Mouse (Mus musculus): ENCODE results near the gene Nanog. TPM values are rescaled to one million over a fixed set of nuclear protein-coding genes. Genes with fewer than 3 reads are reported as not detected.

Nanog gene
- polyA plus RNA-seq, 1 experiment from 2014 or later = 0.28 TPM

DNA sequence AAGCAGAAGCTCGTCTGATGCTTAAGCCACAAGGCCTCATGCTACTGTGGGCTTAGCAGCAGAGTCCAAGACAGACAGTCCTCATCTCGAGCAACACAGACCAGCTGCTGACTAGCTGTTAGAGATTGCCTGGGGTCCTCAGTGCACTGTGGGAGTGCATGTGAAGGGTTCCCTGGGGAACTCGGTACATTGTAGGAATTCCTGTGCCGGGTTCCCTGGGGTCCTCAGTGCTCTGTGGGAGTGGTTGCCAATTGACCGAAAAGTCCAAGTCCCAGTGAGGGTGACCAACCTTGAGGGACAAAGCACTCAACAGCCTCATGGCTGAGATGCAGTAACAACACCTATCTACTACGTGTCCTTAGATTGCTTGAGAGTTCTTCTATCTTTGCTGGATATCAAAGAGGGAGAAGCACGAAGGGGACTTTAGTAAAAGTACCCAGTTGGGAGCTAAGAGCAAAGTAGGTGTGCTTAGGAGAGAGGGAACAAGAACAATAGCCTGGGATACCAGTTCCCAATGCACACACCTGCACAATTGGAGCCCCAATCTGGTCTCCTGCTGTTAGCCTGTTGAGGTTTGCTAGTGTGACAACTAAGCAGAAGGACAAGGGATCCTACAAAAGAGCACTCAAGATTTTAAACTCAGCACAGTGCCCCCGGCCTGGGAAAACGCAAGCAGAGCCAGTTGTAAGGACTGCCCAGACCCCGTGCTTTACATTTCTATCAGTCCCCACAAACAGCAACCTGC lies 37.4 kb downstream of the Nanog start:
- Histone ChIP-seq H3K4me1 (replicated peaks) (peaks cover 15% of the 10 kb centered on the region), H3K36me3 (no peaks in the 10 kb centered on the region), H3K27ac (no peak overlapping the region), H3K4me2 (replicated peaks) (no peak overlapping the region), H3K9ac (replicated peaks) (no peak overlapping the region), H3K4me3 (replicated peaks) (no peak overlapping the region), H3K27me3 (peaks cover 50% of the 10 kb centered on the region), H3K9me3 (no peaks in the 10 kb centered on the region)
- WGBS = 25% methylated on average over 10 of the region's 10 CpGs
- no peak for ATAC-seq

DNA sequence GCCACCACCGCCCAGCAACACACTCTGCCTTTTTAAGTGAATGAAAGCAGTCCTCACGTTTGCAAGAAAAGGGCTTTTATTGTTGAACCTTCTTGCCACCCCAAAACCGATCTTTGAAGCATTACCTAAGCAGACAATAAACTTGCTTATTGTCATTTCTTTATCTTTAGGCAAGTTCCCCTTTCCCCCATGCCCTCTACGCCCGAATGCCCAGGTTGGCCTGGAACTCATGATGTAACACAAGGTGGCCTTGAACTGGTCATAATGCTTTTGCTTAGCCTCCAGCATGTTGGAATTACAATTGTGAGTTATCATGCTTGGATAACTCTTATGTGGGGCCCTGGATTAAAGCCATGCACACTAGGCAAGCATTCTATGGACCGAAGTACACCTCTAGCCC lies 43.3 kb downstream of the Nanog start:
- Histone ChIP-seq H3K27me3 (peaks cover 8% of the 10 kb centered on the region; the same call in 1 of the 2 replicates), H3K4me3 (replicated peaks) (no peak overlapping the region), H3K9me3 (no peaks in the 10 kb centered on the region), H3K36me3 (no peaks in the 10 kb centered on the region), H3K4me2 (replicated peaks) (no peak overlapping the region), H3K27ac (no peak overlapping the region), H3K9ac (replicated peaks) (no peak overlapping the region), H3K4me1 (replicated peaks) (no peaks in the 10 kb centered on the region)
- WGBS = 77% methylated on average over 6 of the region's 6 CpGs
- no peak for ATAC-seq

DNA sequence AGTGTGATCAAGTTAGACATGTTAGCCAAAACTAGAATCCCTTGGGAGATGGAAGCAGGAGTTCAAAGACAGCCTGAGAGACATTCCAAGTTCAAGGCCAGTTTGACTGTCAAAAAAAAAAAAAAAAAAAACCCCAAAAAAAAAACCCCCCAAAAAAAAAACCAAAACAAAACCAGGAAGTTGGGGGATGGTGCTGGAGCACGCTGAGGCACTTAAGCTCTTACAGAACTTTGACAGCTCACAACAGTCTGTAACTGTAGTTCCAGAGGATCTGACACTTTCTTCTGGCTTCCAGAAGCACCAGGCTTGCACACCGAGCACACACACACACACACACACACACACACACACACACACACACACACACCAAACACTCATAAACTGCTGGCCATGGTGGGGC lies 48.6 kb downstream of the Nanog start:
- no peaks in the 10 kb centered on the region for H3K36me3 ChIP-seq
- no peaks in the 10 kb centered on the region for H3K27me3 ChIP-seq
- H3K4me3 ChIP-seq (replicated peaks) = no peak overlapping the region
- no peak for ATAC-seq
- no peak overlapping the region for H3K4me2 ChIP-seq (replicated peaks)
- no peaks in the 10 kb centered on the region for H3K9me3 ChIP-seq
- no peaks in the 10 kb centered on the region for H3K4me1 ChIP-seq (replicated peaks)
- WGBS = 68% methylated on average over 2 of the region's 2 CpGs
- H3K27ac ChIP-seq = no peak overlapping the region
- no peak overlapping the region for H3K9ac ChIP-seq (replicated peaks)

DNA sequence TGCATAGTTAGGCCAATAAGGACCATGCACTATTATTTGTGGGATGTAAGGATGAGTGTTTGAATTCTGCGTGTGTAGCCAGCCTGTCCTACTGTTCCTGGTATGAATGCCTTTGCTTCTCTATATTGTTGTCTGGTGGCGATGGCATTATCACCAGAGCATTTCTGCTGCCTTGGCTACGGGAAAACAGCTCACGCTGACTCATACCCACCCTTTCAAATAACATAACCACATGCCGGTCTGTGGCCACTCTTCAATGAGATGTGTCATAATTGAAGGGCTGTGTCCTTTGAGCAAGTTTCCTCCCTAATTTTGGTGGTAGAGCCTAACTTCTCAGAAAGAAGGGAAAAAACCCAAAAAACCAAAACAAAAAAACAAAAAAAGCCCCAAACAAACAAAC lies 51.4 kb downstream of the Nanog start:
- no peak for ATAC-seq
- Histone ChIP-seq H3K4me1 (replicated peaks) (peaks cover under 1% of the 10 kb centered on the region), H3K4me2 (replicated peaks) (no peak overlapping the region), H3K9ac (replicated peaks) (no peak overlapping the region), H3K27ac (no peak overlapping the region), H3K36me3 (no peaks in the 10 kb centered on the region), H3K9me3 (no peaks in the 10 kb centered on the region), H3K4me3 (replicated peaks) (no peak overlapping the region), H3K27me3 (peaks cover 10% of the 10 kb centered on the region)
- 67% methylated on average over 5 of the region's 5 CpGs for WGBS

DNA sequence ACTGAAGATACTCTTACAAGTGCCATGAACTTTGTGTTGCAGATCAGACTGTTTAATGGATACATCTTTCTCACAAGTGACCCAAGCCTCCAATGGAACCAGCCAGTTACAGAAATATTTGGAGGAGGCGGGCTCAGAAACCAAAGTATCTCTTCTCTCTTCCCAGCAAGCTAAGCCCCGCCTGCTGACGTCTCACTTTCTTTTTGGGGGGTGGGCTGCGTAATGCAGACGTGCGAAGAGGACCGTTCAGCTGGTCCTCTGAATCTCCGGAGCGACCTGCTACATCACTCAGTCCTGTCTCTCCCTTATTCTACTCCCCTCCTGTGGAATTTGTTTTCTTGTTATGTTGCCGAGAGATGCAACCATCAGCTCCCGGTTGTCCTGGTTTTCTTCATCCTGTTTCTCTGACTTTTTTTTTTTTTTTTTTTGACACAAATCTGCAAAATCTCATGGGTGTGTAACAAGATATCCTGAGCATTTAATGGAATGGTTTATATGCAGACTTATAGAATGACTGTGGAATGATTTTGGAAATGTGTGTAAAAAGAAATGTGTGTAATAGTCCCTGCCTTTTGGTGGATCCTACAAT lies 53.8 kb downstream of the Nanog start:
- H3K9me3 ChIP-seq = no peaks in the 10 kb centered on the region
- peak overlapping the region; percentile 42 for H3K4me3 ChIP-seq (replicated peaks)
- H3K36me3 ChIP-seq = no peaks in the 10 kb centered on the region
- peak overlapping the region; percentile 52 for H3K4me2 ChIP-seq (replicated peaks)
- WGBS = 1% methylated on average over 11 of the region's 11 CpGs
- H3K9ac ChIP-seq (replicated peaks) = peak overlapping the region; percentile 46; the same call in 1 of the 2 replicates
- ATAC-seq = peak; percentile 59
- H3K27me3 ChIP-seq = peaks cover 11% of the 10 kb centered on the region
- peaks cover 15% of the 10 kb centered on the region for H3K4me1 ChIP-seq (replicated peaks)
- H3K27ac ChIP-seq = peak overlapping the region; percentile 47; the same call in 1 of the 2 replicates

DNA sequence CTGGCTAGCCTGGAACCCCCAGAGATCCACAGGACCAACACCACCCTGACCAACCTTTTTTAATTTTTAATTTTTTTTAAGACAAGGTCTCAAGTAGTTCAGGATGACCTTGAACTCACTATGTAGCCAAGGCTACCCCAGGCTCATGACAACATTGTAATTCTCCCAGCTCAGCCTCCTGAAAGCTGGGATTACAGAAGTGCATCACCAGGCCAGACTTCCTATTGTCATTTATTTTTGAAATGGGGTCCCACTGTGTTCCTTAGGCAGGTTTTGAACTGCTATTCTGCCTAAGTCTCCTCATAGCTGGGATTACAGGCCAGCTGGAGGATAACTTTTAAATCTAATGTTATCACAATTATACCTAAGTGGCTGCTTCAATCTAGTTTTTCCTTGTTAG lies 54.6 kb downstream of the Nanog start:
- no peak overlapping the region for H3K9ac ChIP-seq (replicated peaks)

DNA sequence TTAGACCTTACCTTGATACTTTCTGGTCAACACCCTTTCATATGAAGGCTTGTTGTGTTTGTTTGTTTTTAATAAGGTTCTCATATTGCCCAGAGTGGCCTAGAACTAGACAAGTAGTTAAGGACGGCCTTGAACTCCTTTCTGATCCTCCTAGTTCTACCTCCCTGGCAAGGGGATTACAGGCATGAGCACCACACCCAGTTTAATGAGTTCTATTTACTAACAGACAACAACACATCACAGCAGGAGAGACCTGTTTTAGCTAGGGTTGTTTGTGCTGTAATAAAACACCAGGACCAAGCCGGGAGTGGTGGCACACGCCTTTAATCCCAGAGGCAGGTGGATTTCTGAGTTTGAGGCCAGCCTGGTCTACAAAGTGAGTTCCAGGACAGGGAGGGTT lies 55.2 kb downstream of the Nanog start:
- peaks cover 21% of the 10 kb centered on the region for H3K4me1 ChIP-seq (replicated peaks)
- peaks cover 11% of the 10 kb centered on the region for H3K27me3 ChIP-seq
- ATAC-seq = no peak
- H3K36me3 ChIP-seq = no peaks in the 10 kb centered on the region
- no peak overlapping the region for H3K27ac ChIP-seq
- WGBS = 76% methylated on average over 3 of the region's 3 CpGs
- no peaks in the 10 kb centered on the region for H3K9me3 ChIP-seq
- H3K4me2 ChIP-seq (replicated peaks) = no peak overlapping the region
- no peak overlapping the region for H3K9ac ChIP-seq (replicated peaks)
- no peak overlapping the region for H3K4me3 ChIP-seq (replicated peaks)

More for the DNA sequence above, 54.6 kb downstream of the Nanog start:
- no peak for ATAC-seq
- H3K9me3 ChIP-seq = no peaks in the 10 kb centered on the region
- peak overlapping the region; percentile 42; the same call in 1 of the 2 replicates for H3K4me3 ChIP-seq (replicated peaks)
- peaks cover 21% of the 10 kb centered on the region for H3K4me1 ChIP-seq (replicated peaks)
- no peaks in the 10 kb centered on the region for H3K36me3 ChIP-seq
- peak overlapping the region; percentile 52 for H3K4me2 ChIP-seq (replicated peaks)
- no peak overlapping the region for H3K27ac ChIP-seq
- H3K27me3 ChIP-seq = peaks cover 11% of the 10 kb centered on the region

DNA sequence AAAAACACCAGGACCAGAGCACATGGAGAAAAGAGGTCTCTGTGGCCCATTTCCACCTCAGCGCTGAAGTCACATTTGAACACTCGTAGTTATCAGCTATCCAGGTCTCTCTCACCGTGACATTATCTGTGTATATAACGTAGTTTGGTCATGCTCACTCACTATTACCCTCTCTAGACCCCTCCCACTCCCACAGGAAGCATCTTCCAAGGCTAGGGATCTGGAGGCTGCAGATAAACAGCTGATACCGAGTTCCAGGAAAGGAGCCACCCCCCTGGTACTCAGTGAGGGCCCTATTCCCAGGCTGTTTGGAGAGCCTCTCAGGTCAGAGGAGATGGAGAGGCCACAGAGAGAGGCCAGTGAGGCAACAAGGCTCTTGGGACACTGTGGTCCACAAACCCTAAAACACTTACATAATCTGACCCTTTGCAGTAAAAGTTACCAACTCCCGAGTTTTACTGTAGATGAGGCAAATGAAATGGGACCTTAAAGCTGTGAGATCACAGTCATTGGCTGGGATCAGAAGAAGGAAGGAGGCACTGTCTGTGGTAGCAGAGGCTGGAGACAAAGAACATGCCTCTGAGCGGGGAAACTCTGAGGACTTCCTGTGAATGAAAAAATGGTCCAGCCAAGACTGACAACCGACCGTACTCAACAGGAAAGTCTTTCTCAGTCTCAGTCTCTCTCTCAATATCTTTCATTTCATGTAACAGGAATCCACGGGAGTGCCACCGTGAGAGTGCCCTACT lies 55.8 kb downstream of the Nanog start:
- Histone ChIP-seq H3K27ac (no peak overlapping the region), H3K9me3 (no peaks in the 10 kb centered on the region)

DNA sequence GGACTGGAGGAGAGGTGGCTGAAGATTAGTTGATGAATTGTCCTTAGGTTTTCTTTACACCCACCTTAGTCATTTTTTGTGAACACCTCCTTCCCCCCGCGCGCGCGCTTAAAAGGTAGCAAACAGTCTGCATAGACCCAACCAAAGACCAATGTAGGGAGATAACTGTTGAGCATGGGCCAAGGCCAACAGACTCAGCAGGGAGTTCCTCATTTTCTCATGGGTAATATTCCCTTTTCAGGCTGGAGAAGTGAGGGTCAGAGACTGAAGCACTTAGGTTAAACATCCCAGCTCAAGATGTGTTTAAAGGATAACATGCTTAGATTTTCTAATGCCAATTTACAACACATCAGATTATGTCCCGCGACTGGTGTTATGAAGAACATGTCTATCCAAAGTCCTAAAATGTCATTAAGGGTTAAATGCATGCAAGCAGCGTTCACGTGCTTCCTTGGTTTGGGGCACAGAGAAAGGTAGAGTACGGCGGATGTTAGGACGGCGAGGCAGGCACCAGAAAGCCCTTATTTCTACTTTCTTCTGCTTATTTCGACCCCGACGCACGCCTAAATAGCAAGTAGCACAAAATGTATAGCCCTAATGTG lies 56.7 kb downstream of the Nanog start:
- H3K27me3 ChIP-seq = peaks cover 11% of the 10 kb centered on the region
- 31% methylated on average over 17 of the region's 17 CpGs for WGBS
- peak overlapping the region; percentile 77 for H3K4me2 ChIP-seq (replicated peaks)
- H3K4me1 ChIP-seq (replicated peaks) = peaks cover 21% of the 10 kb centered on the region
- H3K4me3 ChIP-seq (replicated peaks) = peak overlapping the region; percentile 56
- ATAC-seq = no peak
- H3K36me3 ChIP-seq = no peaks in the 10 kb centered on the region
- H3K9ac ChIP-seq (replicated peaks) = peak overlapping the region; percentile 78
- peak overlapping the region; percentile 93 for H3K27ac ChIP-seq
- H3K9me3 ChIP-seq = no peaks in the 10 kb centered on the region

More for the DNA sequence above, 55.8 kb downstream of the Nanog start:
- H3K9ac ChIP-seq (replicated peaks) = no peak overlapping the region
- no peaks in the 10 kb centered on the region for H3K36me3 ChIP-seq
- no peak overlapping the region for H3K4me2 ChIP-seq (replicated peaks)
- WGBS = 78% methylated on average over 11 of the region's 11 CpGs
- H3K4me1 ChIP-seq (replicated peaks) = peaks cover 21% of the 10 kb centered on the region
- ATAC-seq = no peak
- H3K4me3 ChIP-seq (replicated peaks) = no peak overlapping the region
- H3K27me3 ChIP-seq = peaks cover 11% of the 10 kb centered on the region

Other genes starting within 250 kb of the Nanog start
- gene Rimklb, start 208.7 kb upstream of the Nanog start, polyA plus RNA-seq (2015; fragmentation: Nextera tagmentation; extraction: Ambion mirVana) = 98.2 and 104 TPM in 2 replicates
- 1.7 and 1.8 TPM in 2 replicates for gene Mfap5, start 201.6 kb upstream of the Nanog start, polyA plus RNA-seq (2015; fragmentation: Nextera tagmentation; extraction: Ambion mirVana)
- gene Aicda, start 153.7 kb upstream of the Nanog start, polyA plus RNA-seq (2015; fragmentation: Nextera tagmentation; extraction: Ambion mirVana) = 0.34 and 0.47 TPM in 2 replicates
- gene Apobec1, start 105.0 kb upstream of the Nanog start, polyA plus RNA-seq (2015; fragmentation: Nextera tagmentation; extraction: Ambion mirVana) = 1.9 and 2.9 TPM in 2 replicates
- gene Gdf3, start 97.4 kb upstream of the Nanog start, polyA plus RNA-seq (2015; fragmentation: Nextera tagmentation; extraction: Ambion mirVana) = 0.12 TPM in 1 of 2 replicates, not detected in the other
- not detected in 2 replicates for gene Dppa3, start 81.1 kb upstream of the Nanog start, polyA plus RNA-seq (2015; fragmentation: Nextera tagmentation; extraction: Ambion mirVana)
- 15.9 TPM in 2 replicates for gene Slc2a3, start 94.2 kb downstream of the Nanog start, polyA plus RNA-seq (2015; fragmentation: Nextera tagmentation; extraction: Ambion mirVana)
- 4.9 and 6.2 TPM in 2 replicates for gene Foxj2, start 112.4 kb downstream of the Nanog start, polyA plus RNA-seq (2015; fragmentation: Nextera tagmentation; extraction: Ambion mirVana)
- 1.0 and 1.7 TPM in 2 replicates for gene C3ar1, start 148.7 kb downstream of the Nanog start, polyA plus RNA-seq (2015; fragmentation: Nextera tagmentation; extraction: Ambion mirVana)
- gene Necap1, start 167.0 kb downstream of the Nanog start, polyA plus RNA-seq (2015; fragmentation: Nextera tagmentation; extraction: Ambion mirVana) = 107 and 113 TPM in 2 replicates
- 0.54 and 0.69 TPM in 2 replicates for gene Clec4a1, start 214.4 kb downstream of the Nanog start, polyA plus RNA-seq (2015; fragmentation: Nextera tagmentation; extraction: Ambion mirVana)
- 0.92 and 0.94 TPM in 2 replicates for gene Clec4a3, start 245.0 kb downstream of the Nanog start, polyA plus RNA-seq (2015; fragmentation: Nextera tagmentation; extraction: Ambion mirVana)